Mouse (Mus musculus) CD4-positive naive resting alpha-beta T cell, adult 57 days (primary cell): ENCODE measurements around the gene Fbxw2. TPM values are rescaled to one million over a fixed set of nuclear protein-coding genes. Genes with fewer than 3 reads are reported as not detected.

Experiments
- total RNA-seq: library from RNA; stranded (reverse); gene quantifications from one replicate; pipeline ENCODE4 v1.2.4, GENCODE M21; 2023

Gene Fbxw2
- total RNA-seq = 109 TPM

GRCm38 (mm10) chr2:34825827-34826459, at the start of gene Fbxw2:
TSS of gene Fbxw2 (minus strand) at chr2:34826311.

DNA sequence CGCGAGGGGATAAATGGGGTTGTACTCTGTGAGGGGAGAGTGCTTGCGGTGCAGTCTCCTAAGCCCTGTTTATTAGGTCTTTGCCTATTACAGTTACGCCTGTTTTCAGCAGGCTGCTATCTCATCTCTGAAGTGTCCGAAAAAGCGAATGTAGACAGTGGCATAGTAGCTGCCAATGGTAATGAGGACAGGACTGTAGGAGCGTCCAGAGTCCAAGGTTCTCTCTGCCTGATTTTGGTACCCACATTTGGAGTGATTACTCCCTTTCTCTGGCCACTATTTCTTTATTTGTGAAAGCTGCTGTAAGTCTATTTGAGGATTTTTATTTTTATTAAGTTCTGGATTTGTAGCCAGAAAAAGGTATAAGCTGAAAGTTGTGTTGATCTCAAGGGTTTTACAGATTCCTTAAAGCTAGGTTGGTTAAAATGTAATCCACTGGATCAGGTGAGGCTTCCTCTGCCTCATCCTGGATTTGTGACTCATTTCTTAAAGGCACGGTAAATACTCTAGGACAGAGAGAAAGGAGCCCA, 48.8 kb upstream of the Fbxw2 start, which contains the start of gene Psmd5:
TSS of gene Psmd5 (minus strand) at position 153 of the 530 bp plus-strand sequence.

GRCm38 (mm10) chr2:34874271-34874670, 48.2 kb upstream of the Fbxw2 start, which contains the start of gene Cutal:
TSS of gene Cutal (plus strand) at chr2:34874396.

DNA sequence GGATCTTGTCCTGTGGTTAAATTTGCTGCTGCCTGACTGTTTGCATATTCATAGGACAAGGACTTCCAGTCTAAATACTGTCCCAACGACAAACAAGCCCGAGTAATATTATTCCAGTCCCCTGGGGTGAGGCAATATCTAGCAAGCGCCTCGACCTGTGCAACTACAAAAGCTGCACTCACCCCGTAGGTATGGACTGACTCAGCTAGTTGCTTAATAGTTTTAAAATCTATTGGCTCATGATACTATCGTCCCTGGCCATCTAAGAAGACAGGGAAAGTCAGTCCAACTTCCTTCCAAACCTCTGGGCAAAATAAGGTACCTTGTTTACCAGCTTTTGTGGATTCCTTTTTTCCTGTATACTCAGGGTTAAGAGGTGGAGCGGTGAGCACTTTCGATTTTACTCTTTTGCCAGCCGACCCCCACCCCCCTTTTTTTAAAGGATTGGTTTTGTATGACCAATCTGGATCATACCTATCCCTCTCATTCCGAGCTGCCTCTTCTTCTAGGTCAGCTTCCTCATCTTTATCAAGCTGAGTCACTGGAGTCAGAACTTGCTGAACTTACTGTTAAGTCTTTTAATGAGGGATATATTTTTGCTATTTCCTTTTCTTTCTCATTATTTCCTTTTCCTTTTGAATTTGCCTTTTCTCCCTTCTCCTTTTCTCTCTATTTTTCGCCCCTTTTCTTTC, 6.8 kb upstream of the Fbxw2 start, which contains the start of gene Gm34653:
TSS of gene Gm34653 (plus strand) at position 242 of the 692 bp plus-strand sequence.

GRCm38 (mm10) chr2:34799357-34800256, 26.5 kb downstream of the Fbxw2 start, which contains the start of gene Rabepk:
TSS of gene Rabepk (minus strand) at chr2:34799912.

DNA sequence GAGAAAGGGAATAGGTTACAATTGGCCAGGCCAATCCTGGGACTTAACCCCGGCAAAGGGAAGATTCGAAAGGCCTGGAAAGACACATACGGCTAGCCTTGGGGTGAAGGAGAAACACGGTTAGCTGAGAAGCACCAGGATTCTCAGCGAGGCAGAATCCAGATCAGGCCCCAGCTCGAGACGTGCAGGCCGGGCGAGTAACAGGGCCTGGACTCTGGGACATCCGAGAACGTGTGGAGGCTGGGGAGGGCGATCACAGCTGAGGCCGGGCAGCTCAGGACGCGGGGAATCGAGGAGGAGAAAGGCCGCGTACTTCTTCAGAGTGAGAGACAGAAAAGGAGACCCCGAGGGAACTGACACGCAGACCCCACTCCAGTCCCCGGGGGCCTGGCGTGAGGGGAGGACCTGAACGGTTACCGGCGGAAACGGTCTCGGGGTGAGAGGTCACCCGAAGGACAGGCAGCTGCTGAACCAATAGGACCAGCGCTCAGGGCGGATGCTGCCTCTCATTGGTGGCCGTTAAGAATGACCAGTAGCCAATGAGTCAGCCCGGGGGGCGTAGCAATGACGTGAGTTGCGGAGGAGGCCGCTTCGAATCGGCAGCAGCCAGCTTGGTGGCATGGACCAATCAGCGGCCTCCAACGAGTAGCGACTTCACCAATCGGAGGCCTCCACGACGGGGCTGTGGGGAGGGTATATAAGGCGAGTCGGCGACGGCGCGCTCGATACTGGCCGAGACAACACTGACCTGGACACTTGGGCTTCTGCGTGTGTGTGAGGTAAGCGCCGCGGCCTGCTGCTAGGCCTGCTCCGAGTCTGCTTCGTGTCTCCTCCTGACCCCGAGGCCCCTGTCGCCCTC, 54.5 kb downstream of the Fbxw2 start, which contains the start of gene Hspa5:
TSS of gene Hspa5 (plus strand) at position 603 of the 859 bp plus-strand sequence.

GRCm38 (mm10) chr2:34754551-34755358, 71.4 kb downstream of the Fbxw2 start, which contains the start of gene Gapvd1:
TSS of gene Gapvd1 (minus strand) at chr2:34755232.

Other genes with a start within 250 kb of the Fbxw2 start
- 114 TPM for gene Gapvd1, start 71.1 kb downstream of the Fbxw2 start, total RNA-seq
- 579 TPM for gene Hspa5, start 54.3 kb downstream of the Fbxw2 start, total RNA-seq
- 13.9 TPM for gene Rabepk, start 26.4 kb downstream of the Fbxw2 start, total RNA-seq
- gene Gm34653, start 6.7 kb upstream of the Fbxw2 start, total RNA-seq = not detected
- gene Cutal, start 48.1 kb upstream of the Fbxw2 start, total RNA-seq = not detected
- 28.0 TPM for gene Psmd5, start 48.7 kb upstream of the Fbxw2 start, total RNA-seq
- gene Phf19, start 87.7 kb upstream of the Fbxw2 start, total RNA-seq = 2.8 TPM
- 216 TPM for gene Traf1, start 135.5 kb upstream of the Fbxw2 start, total RNA-seq
- not detected for gene Hc, start 235.1 kb upstream of the Fbxw2 start, total RNA-seq